Mouse (Mus musculus) neural tube, embryonic 12.5 days (tissue): Measurements from ENCODE around the gene Gcc2. TPM values are rescaled to one million over a fixed set of nuclear protein-coding genes. Genes with fewer than 3 reads are reported as not detected.

ENCODE experiments used
- ATAC-seq: fragments of 200-750 bp; cut with Nextera tagmentation; 2 replicates; pipeline ENCODE4 v1.8.0; 2017; ENCODE audit warnings: low read depth, mild to moderate bottlenecking, moderate TSS enrichment, moderate library complexity; ENCODE audit not compliant: low FRiP score
- H3K27ac ChIP-seq: fragments of 300-500 bp; sonication (generic); 2 replicates; pipeline ENCODE4 v1.5.1; 2016
- H3K27me3 ChIP-seq: fragments of 300-500 bp; sonication (generic); replicated peaks from 2 replicates; pipeline ENCODE4 v1.6.1; 2016; ENCODE audit warnings: mild to moderate bottlenecking
- H3K36me3 ChIP-seq: fragments of 300-500 bp; sonication (generic); 2 replicates; pipeline ENCODE4 v1.6.1; 2016; ENCODE audit warnings: mild to moderate bottlenecking
- H3K4me1 ChIP-seq: fragments of 300-500 bp; sonication (generic); 2 replicates; pipeline ENCODE4 v1.6.1; 2016
- H3K4me2 ChIP-seq: fragments of 300-500 bp; sonication (generic); replicated peaks from 2 replicates; pipeline ENCODE4 v1.6.1; 2016; ENCODE audit warnings: mild to moderate bottlenecking
- H3K4me3 ChIP-seq: fragments of 300-500 bp; sonication (generic); 2 replicates; pipeline ENCODE4 v1.5.1; 2016
- H3K9ac ChIP-seq: fragments of 300-500 bp; sonication (generic); 2 replicates; pipeline ENCODE4 v1.6.1; 2016; ENCODE audit warnings: mild to moderate bottlenecking
- H3K9me3 ChIP-seq: fragments of 300-500 bp; sonication (generic); 2 replicates; pipeline ENCODE4 v1.6.1; 2016; ENCODE audit warnings: mild to moderate bottlenecking
- WGBS: fragments of 180-500 bp; shearing (Covaris S2); methylation state at CpG from one replicate; pipeline ENCODE4 v1.1.7; 2016; 5-methylcytosine and 5-hydroxymethylcytosine counted together
- polyA plus RNA-seq: library from polyadenylated mRNA; unstranded; fragments of >200 nt; fragmentation: Nextera tagmentation; extraction: Ambion mirVana; gene quantifications from 2 replicates; pipeline ENCODE4 v1.2.1, GENCODE M21; 2016

The Gcc2 gene
- polyA plus RNA-seq = 56.1 and 71.5 TPM in 2 replicates

GRCm38 (mm10) chr10:58255213-58255892, at the start of gene Gcc2:
TSS of gene Gcc2 (plus strand) at chr10:58255497.
- WGBS = under 1% methylated on average over 56 of the region's 58 CpGs
- H3K36me3 ChIP-seq = peaks cover 16% of the 10 kb centered on the region; the same call in 1 of the 2 replicates
- no peaks in the 10 kb centered on the region for H3K27me3 ChIP-seq
- H3K9me3 ChIP-seq = no peaks in the 10 kb centered on the region
- H3K4me3 ChIP-seq = peak within 1 kb of the TSS; percentile 70
- peak; percentile 100 for ATAC-seq
- H3K27ac ChIP-seq = no peak within 1 kb of the TSS
- peak within 1 kb of the TSS; percentile 64 for H3K4me2 ChIP-seq
- H3K4me1 ChIP-seq = peaks cover 3% of the 10 kb centered on the region; the same call in 1 of the 2 replicates
- H3K9ac ChIP-seq = peak within 1 kb of the TSS; percentile 77

DNA sequence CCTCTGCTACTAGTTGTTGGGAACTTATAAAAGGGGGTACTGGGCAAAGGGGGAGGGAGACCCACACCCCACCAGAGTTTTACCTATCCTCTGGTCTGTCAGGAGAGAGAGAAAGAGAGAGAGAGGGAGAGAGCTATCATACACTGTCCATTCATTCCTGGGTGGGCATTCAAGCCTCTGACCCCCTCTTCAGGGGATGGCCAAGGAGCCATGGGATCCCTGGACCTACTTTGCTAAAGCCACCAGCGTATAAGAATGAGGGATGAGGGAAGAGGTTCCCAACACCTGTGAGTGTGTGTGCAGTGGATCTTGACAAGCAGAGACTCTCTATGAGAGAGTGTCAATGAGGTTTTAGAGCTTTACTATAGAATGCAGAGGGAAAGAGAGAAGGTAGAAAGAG, 49.3 kb upstream of the Gcc2 start:
- no peak for ATAC-seq
- Histone ChIP-seq H3K36me3 (no peaks in the 10 kb centered on the region), H3K4me1 (no peaks in the 10 kb centered on the region), H3K9ac (no peak overlapping the region), H3K4me3 (no peak overlapping the region), H3K27ac (no peak overlapping the region), H3K9me3 (no peaks in the 10 kb centered on the region), H3K4me2 (no peak overlapping the region), H3K27me3 (no peaks in the 10 kb centered on the region)
- 47% methylated on average over 1 of the region's 1 CpGs for WGBS

DNA sequence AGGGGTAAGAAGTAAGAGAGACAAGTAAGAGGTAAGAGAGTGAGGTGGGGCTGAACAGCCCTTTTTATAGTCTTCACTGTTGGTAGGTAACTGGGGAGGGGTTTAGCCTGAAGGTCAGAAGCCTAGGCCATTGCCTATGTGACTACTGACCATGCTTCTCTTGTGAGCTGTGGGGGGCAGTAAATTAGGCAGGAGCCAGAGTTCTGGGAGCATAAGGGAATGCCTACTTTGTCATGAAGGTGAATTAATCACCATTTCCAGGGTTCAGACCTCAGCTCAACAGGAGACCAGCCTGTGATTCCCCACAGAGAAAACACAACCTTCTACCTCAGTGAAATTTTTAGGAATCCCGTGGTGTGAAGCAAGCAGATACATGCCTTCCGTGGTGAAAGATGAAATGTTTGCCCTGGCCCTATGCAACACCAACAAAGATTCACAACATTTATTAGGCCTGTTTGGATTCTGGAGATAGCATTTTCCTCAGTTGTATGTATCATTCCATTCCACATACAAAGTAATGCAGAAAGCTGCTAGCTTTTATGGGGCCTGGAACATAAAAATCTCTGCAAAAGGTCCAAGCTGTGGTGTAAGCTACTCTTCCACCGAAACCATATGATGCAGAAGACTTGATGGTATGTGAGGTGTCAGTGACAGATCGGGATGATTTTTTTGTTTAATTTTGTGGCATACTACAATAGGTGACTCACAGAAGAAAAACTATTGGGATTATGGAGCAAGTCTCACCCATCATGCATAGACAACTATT, 48.5 kb upstream of the Gcc2 start:
- no peak overlapping the region for H3K4me2 ChIP-seq
- no peak overlapping the region for H3K27ac ChIP-seq
- ATAC-seq = no peak
- H3K36me3 ChIP-seq = no peaks in the 10 kb centered on the region
- no peaks in the 10 kb centered on the region for H3K4me1 ChIP-seq
- WGBS = 92% methylated on average over 4 of the region's 4 CpGs
- no peaks in the 10 kb centered on the region for H3K27me3 ChIP-seq
- H3K4me3 ChIP-seq = no peak overlapping the region
- H3K9me3 ChIP-seq = no peaks in the 10 kb centered on the region
- no peak overlapping the region for H3K9ac ChIP-seq

- Histone ChIP-seq H3K4me1 (no peaks in the 10 kb centered on the region), H3K9ac (no peak overlapping the region), H3K4me2 (no peak overlapping the region), H3K27ac (no peak overlapping the region), H3K36me3 (no peaks in the 10 kb centered on the region), H3K27me3 (no peaks in the 10 kb centered on the region), H3K4me3 (no peak overlapping the region), H3K9me3 (no peaks in the 10 kb centered on the region)
- no peak for ATAC-seq
- 78% methylated on average over 2 of the region's 2 CpGs for WGBS
These were observed 45.4 kb upstream of the Gcc2 start for GRCm38 (mm10) chr10:58209710-58210467.

DNA sequence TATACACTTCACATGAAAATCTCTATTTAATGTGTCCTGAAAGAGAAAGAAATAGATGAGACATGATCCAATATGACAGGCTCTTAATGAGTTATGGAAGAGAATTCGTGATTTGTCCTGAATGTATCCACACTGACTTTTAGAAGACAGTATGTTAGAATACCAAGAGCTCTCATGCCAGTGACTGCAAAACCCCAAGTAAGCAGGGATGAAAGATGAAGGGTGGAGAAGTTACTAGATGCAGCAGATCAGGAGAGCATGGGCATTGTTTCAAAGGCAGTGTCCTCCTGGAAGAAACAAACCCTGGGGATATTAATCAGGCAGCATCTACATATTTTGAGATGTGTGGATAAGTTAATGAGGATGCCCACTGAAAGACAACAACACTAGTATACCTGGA, 44.8 kb upstream of the Gcc2 start:
- H3K4me1 ChIP-seq = no peaks in the 10 kb centered on the region
- no peak overlapping the region for H3K4me3 ChIP-seq
- no peak for ATAC-seq
- no peaks in the 10 kb centered on the region for H3K9me3 ChIP-seq
- H3K36me3 ChIP-seq = no peaks in the 10 kb centered on the region
- no peak overlapping the region for H3K4me2 ChIP-seq
- no peak overlapping the region for H3K27ac ChIP-seq
- no peak overlapping the region for H3K9ac ChIP-seq
- whole genome bisulfite sequencing = 69% methylated on average over 1 of the region's 1 CpGs
- H3K27me3 ChIP-seq = no peaks in the 10 kb centered on the region

- Histone ChIP-seq H3K4me2 (no peak overlapping the region), H3K9me3 (no peaks in the 10 kb centered on the region), H3K27me3 (no peaks in the 10 kb centered on the region), H3K36me3 (no peaks in the 10 kb centered on the region), H3K27ac (no peak overlapping the region), H3K4me3 (no peak overlapping the region), H3K4me1 (no peaks in the 10 kb centered on the region), H3K9ac (no peak overlapping the region)
- no peak for ATAC-seq
- WGBS = 87% methylated on average over 2 of the region's 2 CpGs
These were observed 44.1 kb upstream of the Gcc2 start for GRCm38 (mm10) chr10:58211213-58211612.

GRCm38 (mm10) chr10:58212230-58212629, 43.1 kb upstream of the Gcc2 start:
- Histone ChIP-seq H3K4me3 (no peak overlapping the region), H3K9me3 (no peaks in the 10 kb centered on the region), H3K4me1 (no peaks in the 10 kb centered on the region), H3K27me3 (no peaks in the 10 kb centered on the region), H3K4me2 (no peak overlapping the region), H3K9ac (no peak overlapping the region), H3K36me3 (no peaks in the 10 kb centered on the region), H3K27ac (no peak overlapping the region)
- ATAC-seq = no peak
- 82% methylated on average over 7 of the region's 7 CpGs for WGBS

DNA sequence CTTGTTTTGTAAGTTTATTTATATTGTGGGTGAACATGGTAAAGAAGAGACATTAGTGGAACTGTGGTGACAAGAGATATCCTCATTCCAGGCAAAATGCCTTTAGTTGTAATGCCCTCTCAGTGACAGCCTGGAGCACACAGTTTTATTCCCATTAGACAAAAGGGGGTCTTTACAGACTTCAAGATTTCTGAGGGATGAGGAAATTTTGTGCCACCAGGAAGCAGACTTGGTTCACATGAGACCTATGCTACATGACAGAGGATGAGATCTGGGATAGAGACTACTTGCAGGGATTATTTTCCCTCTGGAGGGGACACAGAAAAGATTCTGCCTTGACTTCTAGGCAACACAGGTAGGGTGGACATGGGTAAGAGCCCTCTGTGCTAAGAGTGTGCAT, 40.8 kb upstream of the Gcc2 start:
- Histone ChIP-seq H3K27ac (no peak overlapping the region), H3K4me3 (no peak overlapping the region), H3K9ac (no peak overlapping the region), H3K4me2 (no peak overlapping the region), H3K27me3 (no peaks in the 10 kb centered on the region), H3K4me1 (no peaks in the 10 kb centered on the region), H3K36me3 (no peaks in the 10 kb centered on the region), H3K9me3 (no peaks in the 10 kb centered on the region; the same call in 1 of the 2 replicates)
- no peak for ATAC-seq

DNA sequence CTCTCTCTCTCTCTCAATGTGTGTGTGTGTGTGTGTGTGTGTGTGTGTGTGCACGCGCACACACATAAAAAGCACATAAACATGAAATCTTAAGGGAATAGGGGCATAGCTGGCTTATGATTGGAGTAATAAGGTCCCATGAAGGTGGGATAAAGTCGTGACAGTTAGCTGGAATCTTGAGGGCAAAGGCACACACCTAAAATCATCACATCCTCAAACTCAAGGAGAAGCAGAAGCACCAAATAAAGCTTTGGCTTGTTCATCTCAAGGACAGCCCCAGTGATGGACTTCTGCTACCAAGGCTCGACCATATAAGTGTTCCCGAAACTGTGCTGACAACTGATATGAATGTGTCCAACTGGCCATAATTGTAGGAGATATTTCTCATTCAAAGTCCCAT, 40.4 kb upstream of the Gcc2 start:
- Histone ChIP-seq H3K4me3 (no peak overlapping the region), H3K9me3 (no peaks in the 10 kb centered on the region; the same call in 1 of the 2 replicates), H3K9ac (no peak overlapping the region), H3K4me2 (no peak overlapping the region), H3K36me3 (no peaks in the 10 kb centered on the region), H3K4me1 (no peaks in the 10 kb centered on the region), H3K27ac (no peak overlapping the region), H3K27me3 (no peaks in the 10 kb centered on the region)
- WGBS = 83% methylated on average over 5 of the region's 5 CpGs
- ATAC-seq = no peak

DNA sequence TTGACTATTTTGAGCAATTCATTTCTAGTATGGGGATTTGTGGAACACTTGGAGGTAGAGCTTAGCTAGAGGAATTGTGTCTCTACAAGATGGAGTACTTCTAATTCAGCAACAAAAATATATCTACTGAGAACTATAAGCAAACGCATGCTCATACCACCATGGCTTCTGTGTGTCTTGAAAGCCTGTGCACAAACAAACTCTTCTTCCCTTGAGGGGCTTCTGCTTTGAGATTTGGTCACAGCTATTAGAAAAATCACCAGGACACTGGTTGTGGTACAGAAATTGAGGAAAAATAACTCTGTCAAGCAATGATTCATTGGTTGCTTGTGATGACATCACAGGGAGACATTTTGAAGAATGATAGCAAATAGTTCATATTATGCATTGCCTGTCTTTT, 39.9 kb upstream of the Gcc2 start:
- WGBS = 87% methylated on average over 1 of the region's 1 CpGs
- H3K9ac ChIP-seq = no peak overlapping the region
- no peaks in the 10 kb centered on the region for H3K36me3 ChIP-seq
- ATAC-seq = no peak
- H3K9me3 ChIP-seq = no peaks in the 10 kb centered on the region; the same call in 1 of the 2 replicates
- H3K27me3 ChIP-seq = no peaks in the 10 kb centered on the region
- H3K4me3 ChIP-seq = no peak overlapping the region
- H3K27ac ChIP-seq = no peak overlapping the region
- H3K4me2 ChIP-seq = no peak overlapping the region
- no peaks in the 10 kb centered on the region for H3K4me1 ChIP-seq

DNA sequence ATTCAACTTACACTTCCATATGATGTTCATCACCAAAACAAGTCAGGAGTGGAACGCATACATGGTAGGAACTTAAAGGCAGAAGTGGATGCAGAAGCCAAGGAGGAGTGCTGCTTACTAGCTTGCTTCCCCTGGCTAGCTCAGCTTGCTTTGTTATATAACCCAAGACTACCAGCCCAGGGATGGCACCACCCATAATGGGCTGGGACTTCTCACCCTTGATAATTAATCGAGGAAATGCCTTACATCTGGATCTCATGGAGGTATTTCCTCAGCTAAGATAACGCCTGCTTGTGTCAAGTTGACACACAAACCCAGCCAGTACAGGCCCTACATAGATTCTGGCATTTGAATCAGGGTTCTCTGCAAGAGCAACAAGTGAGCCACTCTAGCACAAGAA, 37.9 kb upstream of the Gcc2 start:
- no peak overlapping the region for H3K9ac ChIP-seq
- no peaks in the 10 kb centered on the region for H3K4me1 ChIP-seq
- H3K27ac ChIP-seq = no peak overlapping the region
- no peak overlapping the region for H3K4me3 ChIP-seq
- H3K27me3 ChIP-seq = no peaks in the 10 kb centered on the region
- no peak for ATAC-seq
- H3K4me2 ChIP-seq = no peak overlapping the region
- H3K9me3 ChIP-seq = peaks cover 2% of the 10 kb centered on the region; the same call in 1 of the 2 replicates
- 86% methylated on average over 3 of the region's 3 CpGs for WGBS
- H3K36me3 ChIP-seq = no peaks in the 10 kb centered on the region

DNA sequence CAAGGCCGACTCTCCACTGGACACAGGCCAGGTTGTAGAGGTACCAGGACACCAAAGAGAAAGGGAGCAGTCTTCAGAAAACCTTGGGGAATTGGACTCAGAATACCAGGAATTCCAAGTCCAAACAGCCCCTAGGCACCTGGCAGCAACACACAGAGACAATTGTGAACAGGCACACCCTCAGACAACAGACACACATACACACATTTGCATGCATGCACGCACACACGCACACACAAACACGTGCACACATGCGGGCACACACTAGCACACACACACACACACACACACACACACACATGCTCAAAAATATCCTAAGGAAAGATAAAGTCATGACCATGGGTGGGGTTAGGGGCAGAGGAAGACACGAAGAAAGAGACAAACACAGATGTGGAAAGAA, 34.6 kb upstream of the Gcc2 start:
- Histone ChIP-seq H3K4me3 (no peak overlapping the region), H3K9ac (no peak overlapping the region), H3K9me3 (peaks cover 2% of the 10 kb centered on the region; the same call in 1 of the 2 replicates), H3K36me3 (no peaks in the 10 kb centered on the region), H3K4me2 (no peak overlapping the region), H3K27ac (no peak overlapping the region), H3K27me3 (no peaks in the 10 kb centered on the region), H3K4me1 (no peaks in the 10 kb centered on the region)
- ATAC-seq = no peak
- 83% methylated on average over 6 of the region's 6 CpGs for WGBS
